Mouse (Mus musculus): ENCODE measurements around the gene Eno1. TPM values are rescaled to one million over a fixed set of nuclear protein-coding genes. Genes with fewer than 3 reads are reported as not detected.
A peak's percentile ranks its signal among the peaks of the same experiment; 100 is the strongest.

Gene Eno1
- polyA plus RNA-seq, 1 experiment, result 120 TPM

DNA sequence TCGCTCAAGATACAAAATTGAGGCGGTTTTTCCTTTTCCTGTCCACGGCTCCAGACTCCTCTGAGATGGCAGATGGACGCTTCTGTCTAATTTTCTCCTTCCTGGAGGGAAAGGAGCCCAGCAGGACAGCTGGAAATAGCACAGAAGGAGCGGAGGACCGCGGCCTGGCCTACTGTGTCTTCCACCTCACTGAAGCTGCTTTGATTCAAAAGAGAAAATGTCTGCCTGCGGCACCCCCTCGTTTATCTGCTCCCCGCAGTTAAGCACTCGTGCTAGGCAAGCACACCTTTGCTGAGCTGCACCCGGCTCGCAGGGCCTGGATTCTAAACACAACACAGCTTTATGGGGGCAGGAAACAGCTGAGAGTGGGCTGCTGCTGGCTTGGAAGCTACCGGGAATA is 21.9 kb downstream of the Eno1 start:
- Histone ChIP-seq H3K4me3 (ENCODE audit: extremely low read depth, insufficient read depth, insufficient read length) (no peak overlapping the region), H3K27me3 (ENCODE audit: control insufficient read depth, insufficient read depth, low read length) (no peaks in the 10 kb centered on the region), H3K27ac (ENCODE audit: insufficient read depth, low read length) (no peak overlapping the region), H3K4me1 (ENCODE audit: control insufficient read depth, insufficient read depth, insufficient read length) (no peaks in the 10 kb centered on the region), H3K36me3 (ENCODE audit: control insufficient read depth, insufficient read depth, low read length) (no peaks in the 10 kb centered on the region)
- DNase-seq (ENCODE audit: low read depth in 1 of 2, low spot score in 2 of 2), result no peak
- TF ChIP-seq POLR2A (IDR thresholded peaks at IDR 0.05; ENCODE audit: low read depth, low read length) (no peak), CTCF (IDR thresholded peaks at IDR 0.05; ENCODE audit: extremely low read depth, insufficient read depth, insufficient read length, insufficient replicate concordance) (no peak)
- WGBS, result 85% methylated on average over 14 of the region's 14 CpGs

DNA sequence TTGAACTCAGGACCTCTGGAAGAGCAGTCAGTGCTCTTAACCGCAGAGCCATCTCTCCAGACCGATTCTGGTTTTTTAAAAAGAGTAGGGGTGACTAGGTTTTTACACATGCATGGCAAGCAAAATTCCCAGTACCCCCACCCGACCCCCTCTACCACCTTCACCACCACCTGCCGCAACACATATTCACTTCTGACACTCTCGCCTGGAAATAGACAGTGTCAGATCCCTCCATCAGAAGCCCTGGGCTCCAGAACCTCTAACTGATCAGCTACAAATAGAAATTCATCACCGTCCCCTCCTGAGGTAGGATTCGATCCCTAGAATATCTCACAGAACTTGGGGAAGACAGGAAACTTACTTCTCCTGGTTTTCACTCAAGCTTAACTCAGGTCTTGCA is 23.1 kb downstream of the Eno1 start:
- no peak overlapping the region for H3K27ac ChIP-seq (ENCODE audit: insufficient read depth, low read length)
- no peaks in the 10 kb centered on the region for H3K4me1 ChIP-seq (ENCODE audit: control insufficient read depth, insufficient read depth, insufficient read length)
- H3K36me3 ChIP-seq (ENCODE audit: control insufficient read depth, insufficient read depth, low read length), result no peaks in the 10 kb centered on the region
- H3K4me3 ChIP-seq (ENCODE audit: extremely low read depth, insufficient read depth, insufficient read length), result no peak overlapping the region
- TF ChIP-seq CTCF (IDR thresholded peaks at IDR 0.05; ENCODE audit: extremely low read depth, insufficient read depth, insufficient read length, insufficient replicate concordance) (no peak), POLR2A (IDR thresholded peaks at IDR 0.05; ENCODE audit: low read depth, low read length) (no peak)
- 94% methylated on average over 7 of the region's 7 CpGs for WGBS
- no peak for DNase-seq (ENCODE audit: low read depth in 1 of 2, low spot score in 2 of 2)
- H3K27me3 ChIP-seq (ENCODE audit: control insufficient read depth, insufficient read depth, low read length), result no peaks in the 10 kb centered on the region

DNA sequence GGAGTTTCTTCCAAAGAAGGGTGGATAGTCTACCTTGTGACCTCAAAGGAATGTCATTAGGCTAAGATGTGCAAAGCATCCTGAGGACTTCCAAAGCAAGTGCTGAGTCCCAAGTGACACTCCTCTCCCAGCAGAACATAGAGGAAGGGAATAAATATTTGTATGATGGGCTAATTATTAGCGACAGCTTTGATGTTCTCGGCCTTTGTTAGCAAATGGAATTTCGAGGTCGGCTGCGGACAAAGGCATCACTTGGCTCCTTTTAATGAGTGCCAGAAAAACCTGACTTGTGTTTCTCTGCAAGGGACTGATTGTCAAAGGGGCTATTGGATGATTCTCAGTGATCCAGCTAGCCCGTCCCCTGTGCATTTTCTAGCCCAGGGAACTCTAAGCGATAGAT is 23.6 kb downstream of the Eno1 start:
- Histone ChIP-seq H3K27ac (ENCODE audit: insufficient read depth, low read length) (no peak overlapping the region), H3K4me3 (ENCODE audit: extremely low read depth, insufficient read depth, insufficient read length) (no peak overlapping the region), H3K27me3 (ENCODE audit: control insufficient read depth, insufficient read depth, low read length) (no peaks in the 10 kb centered on the region), H3K4me1 (ENCODE audit: control insufficient read depth, insufficient read depth, insufficient read length) (no peaks in the 10 kb centered on the region), H3K36me3 (ENCODE audit: control insufficient read depth, insufficient read depth, low read length) (no peaks in the 10 kb centered on the region)
- WGBS, result 94% methylated on average over 7 of the region's 7 CpGs
- no peak for DNase-seq (ENCODE audit: low read depth in 1 of 2, low spot score in 2 of 2)
- no peak for TF ChIP-seq POLR2A (IDR thresholded peaks at IDR 0.05; ENCODE audit: low read depth, low read length)
- no peak for TF ChIP-seq CTCF (IDR thresholded peaks at IDR 0.05; ENCODE audit: extremely low read depth, insufficient read depth, insufficient read length, insufficient replicate concordance)

DNA sequence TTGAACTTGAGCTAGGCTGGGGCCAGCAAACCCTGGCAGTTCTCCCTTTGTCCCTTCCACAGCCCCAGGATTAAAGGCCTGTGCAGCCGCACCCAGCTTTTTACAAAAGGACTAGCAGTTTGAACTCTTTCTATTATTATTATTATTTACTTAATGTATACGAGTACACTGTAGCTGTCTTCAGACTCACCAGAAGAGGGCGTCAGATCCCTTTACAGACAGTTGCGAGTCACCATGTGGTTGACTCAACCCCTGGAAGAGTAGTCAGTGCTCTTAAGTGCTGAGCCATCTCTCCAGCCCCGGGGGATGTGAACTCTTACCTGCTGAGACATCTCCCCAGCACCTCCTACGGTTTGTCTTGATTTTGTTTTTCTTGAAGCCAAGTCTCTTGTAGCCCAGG is 24.2 kb downstream of the Eno1 start:
- DNase-seq (ENCODE audit: low read depth in 1 of 2, low spot score in 2 of 2), result no peak
- no peaks in the 10 kb centered on the region for H3K4me1 ChIP-seq (ENCODE audit: control insufficient read depth, insufficient read depth, insufficient read length)
- no peaks in the 10 kb centered on the region for H3K27me3 ChIP-seq (ENCODE audit: control insufficient read depth, insufficient read depth, low read length)
- H3K4me3 ChIP-seq (ENCODE audit: extremely low read depth, insufficient read depth, insufficient read length), result no peak overlapping the region
- no peak for TF ChIP-seq CTCF (IDR thresholded peaks at IDR 0.05; ENCODE audit: extremely low read depth, insufficient read depth, insufficient read length, insufficient replicate concordance)
- no peak for TF ChIP-seq POLR2A (IDR thresholded peaks at IDR 0.05; ENCODE audit: low read depth, low read length)
- no peak overlapping the region for H3K27ac ChIP-seq (ENCODE audit: insufficient read depth, low read length)
- WGBS, result 34% methylated on average over 6 of the region's 6 CpGs
- H3K36me3 ChIP-seq (ENCODE audit: control insufficient read depth, insufficient read depth, low read length), result no peaks in the 10 kb centered on the region

DNA sequence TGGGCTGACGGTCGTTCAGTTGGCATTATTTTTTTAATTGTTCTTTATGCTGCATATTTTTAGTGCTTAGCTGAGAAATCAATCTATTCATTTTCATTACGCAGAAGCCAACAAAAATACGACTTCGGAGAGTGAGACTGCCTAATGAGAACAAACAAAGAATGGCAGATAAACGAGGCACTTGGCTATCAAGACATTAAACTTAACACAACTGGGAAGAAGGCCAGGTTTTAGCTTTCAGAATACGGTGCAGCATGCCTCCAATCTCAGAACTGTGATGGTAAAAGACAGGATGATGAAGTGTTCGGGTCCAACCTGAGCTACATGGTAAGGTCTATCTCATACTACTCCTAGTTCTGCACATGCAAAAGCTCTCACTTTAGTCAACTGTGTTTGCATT is 25.8 kb downstream of the Eno1 start:
- no peaks in the 10 kb centered on the region for H3K27me3 ChIP-seq (ENCODE audit: control insufficient read depth, insufficient read depth, low read length)
- no peak for DNase-seq (ENCODE audit: low read depth in 1 of 2, low spot score in 2 of 2)
- no peak overlapping the region for H3K27ac ChIP-seq (ENCODE audit: insufficient read depth, low read length)
- 81% methylated on average over 8 of the region's 8 CpGs for WGBS
- TF ChIP-seq POLR2A (IDR thresholded peaks at IDR 0.05; ENCODE audit: low read depth, low read length), result no peak
- TF ChIP-seq CTCF (IDR thresholded peaks at IDR 0.05; ENCODE audit: extremely low read depth, insufficient read depth, insufficient read length, insufficient replicate concordance), result no peak
- no peaks in the 10 kb centered on the region for H3K4me1 ChIP-seq (ENCODE audit: control insufficient read depth, insufficient read depth, insufficient read length)
- no peaks in the 10 kb centered on the region for H3K36me3 ChIP-seq (ENCODE audit: control insufficient read depth, insufficient read depth, low read length)
- no peak overlapping the region for H3K4me3 ChIP-seq (ENCODE audit: extremely low read depth, insufficient read depth, insufficient read length)

DNA sequence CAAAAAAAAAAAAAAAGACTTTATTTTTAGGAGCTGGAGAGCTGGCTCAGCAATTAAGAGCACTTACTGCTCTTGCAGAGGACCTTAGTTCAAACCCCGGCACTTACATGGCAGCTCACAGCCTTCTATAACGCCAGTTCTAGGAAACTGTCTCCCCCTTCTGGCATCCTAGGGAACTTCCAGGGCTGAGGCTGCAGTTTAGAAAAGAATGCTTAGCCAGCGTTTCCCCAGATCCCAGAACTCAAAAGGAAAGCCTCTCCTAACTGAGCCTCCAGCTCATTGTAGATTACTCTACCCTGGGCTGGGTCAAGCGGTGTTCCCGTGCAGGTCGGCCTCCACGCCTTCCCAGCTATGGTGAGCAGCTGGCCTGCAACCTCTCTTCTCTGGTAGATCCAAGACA is 28.4 kb downstream of the Eno1 start:
- no peaks in the 10 kb centered on the region for H3K36me3 ChIP-seq (ENCODE audit: control insufficient read depth, insufficient read depth, low read length)
- no peak for DNase-seq (ENCODE audit: low read depth in 1 of 2, low spot score in 2 of 2)
- no peak overlapping the region for H3K4me3 ChIP-seq (ENCODE audit: extremely low read depth, insufficient read depth, insufficient read length)
- peaks cover 11% of the 10 kb centered on the region for H3K4me1 ChIP-seq (ENCODE audit: control insufficient read depth, insufficient read depth, insufficient read length)
- no peaks in the 10 kb centered on the region for H3K27me3 ChIP-seq (ENCODE audit: control insufficient read depth, insufficient read depth, low read length)
- 69% methylated on average over 7 of the region's 7 CpGs for WGBS
- TF ChIP-seq POLR2A (IDR thresholded peaks at IDR 0.05; ENCODE audit: low read depth, low read length) (no peak), CTCF (IDR thresholded peaks at IDR 0.05; ENCODE audit: extremely low read depth, insufficient read depth, insufficient read length, insufficient replicate concordance) (peak; percentile 22; the same call in 1 of the 2 replicates)
- H3K27ac ChIP-seq (ENCODE audit: insufficient read depth, low read length), result no peak overlapping the region

DNA sequence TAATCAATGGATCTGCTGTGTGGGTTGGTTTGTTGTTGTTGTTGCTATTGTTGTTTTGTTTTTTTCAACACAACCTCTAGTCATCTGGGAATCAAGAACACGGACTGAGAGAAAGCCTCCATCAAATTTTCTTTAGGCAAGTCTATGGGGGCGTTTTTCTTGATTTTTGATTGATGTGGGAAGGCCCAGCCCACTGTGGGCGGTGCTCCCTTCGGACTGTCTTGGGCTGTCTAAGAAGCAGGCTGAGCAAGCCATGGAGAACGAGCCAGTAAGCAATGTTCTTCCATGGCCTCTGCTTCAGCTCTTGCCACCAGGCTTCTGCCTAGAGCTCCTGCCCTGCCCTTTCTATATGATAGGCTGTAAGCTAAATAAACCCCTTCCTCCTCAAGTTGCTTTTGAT is 28.9 kb downstream of the Eno1 start:
- Histone ChIP-seq H3K36me3 (ENCODE audit: control insufficient read depth, insufficient read depth, low read length) (no peaks in the 10 kb centered on the region), H3K4me1 (ENCODE audit: control insufficient read depth, insufficient read depth, insufficient read length) (peaks cover 12% of the 10 kb centered on the region)
- 62% methylated on average over 5 of the region's 5 CpGs for WGBS

More for the DNA sequence above, 28.9 kb downstream of the Eno1 start:
- Histone ChIP-seq H3K27me3 (ENCODE audit: control insufficient read depth, insufficient read depth, low read length) (no peaks in the 10 kb centered on the region), H3K4me3 (ENCODE audit: extremely low read depth, insufficient read depth, insufficient read length) (no peak overlapping the region), H3K27ac (ENCODE audit: insufficient read depth, low read length) (no peak overlapping the region)
- TF ChIP-seq CTCF (IDR thresholded peaks at IDR 0.05; ENCODE audit: extremely low read depth, insufficient read depth, insufficient read length, insufficient replicate concordance) (no peak), POLR2A (IDR thresholded peaks at IDR 0.05; ENCODE audit: low read depth, low read length) (no peak)
- no peak for DNase-seq (ENCODE audit: low read depth in 1 of 2, low spot score in 2 of 2)
